Mouse (Mus musculus): Measurements from ENCODE around the gene Ralgapa2.
"Not testable (repeated sequence)": the region's sequence is repeated elsewhere in the genome, so short reads cannot be mapped to it uniquely, and the experiment has no call there.

The Ralgapa2 gene

DNA sequence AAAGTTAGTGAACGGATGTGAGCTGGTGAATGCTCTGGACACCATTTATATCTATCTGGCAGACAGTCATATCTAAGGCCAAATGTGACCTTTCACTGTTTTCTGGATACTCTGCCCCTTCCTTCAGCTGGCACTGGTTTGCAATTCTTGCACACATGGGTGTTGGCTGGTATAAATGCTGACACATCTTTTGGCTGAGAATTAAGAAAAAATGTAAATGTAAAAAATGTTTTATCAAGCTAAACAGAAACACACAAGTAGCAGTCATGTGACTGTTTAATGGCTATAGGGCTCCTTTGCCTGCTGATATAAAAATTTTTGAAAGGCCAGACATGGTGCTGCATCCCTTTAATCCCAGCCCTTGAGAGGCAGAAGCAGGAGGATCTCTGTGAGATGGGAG is 13.0 kb downstream of the Ralgapa2 start:
- no peak for DNase-seq (ENCODE audit: low spot score in 2 of 2)

DNA sequence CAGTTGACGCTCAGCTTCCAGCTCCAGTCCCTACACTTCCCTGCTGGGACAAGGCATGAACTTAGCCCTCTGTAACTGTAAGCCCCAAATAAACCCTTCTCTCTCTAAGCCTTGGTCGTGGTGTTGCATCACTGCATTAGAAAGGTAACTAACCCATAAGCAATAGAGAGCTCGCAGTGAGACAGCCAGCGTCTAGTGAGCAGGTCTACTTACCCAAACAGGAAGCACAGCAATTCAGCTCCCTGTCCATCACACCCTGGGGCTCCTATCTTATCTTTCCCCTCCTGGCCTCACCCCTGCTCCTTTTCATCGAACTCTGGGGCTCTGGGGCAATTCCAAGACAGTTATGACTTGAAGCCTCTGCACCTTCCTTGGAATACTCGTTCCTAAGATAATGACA is 13.8 kb downstream of the Ralgapa2 start:
- DNase-seq (ENCODE audit: low spot score in 2 of 2): no peak

DNA sequence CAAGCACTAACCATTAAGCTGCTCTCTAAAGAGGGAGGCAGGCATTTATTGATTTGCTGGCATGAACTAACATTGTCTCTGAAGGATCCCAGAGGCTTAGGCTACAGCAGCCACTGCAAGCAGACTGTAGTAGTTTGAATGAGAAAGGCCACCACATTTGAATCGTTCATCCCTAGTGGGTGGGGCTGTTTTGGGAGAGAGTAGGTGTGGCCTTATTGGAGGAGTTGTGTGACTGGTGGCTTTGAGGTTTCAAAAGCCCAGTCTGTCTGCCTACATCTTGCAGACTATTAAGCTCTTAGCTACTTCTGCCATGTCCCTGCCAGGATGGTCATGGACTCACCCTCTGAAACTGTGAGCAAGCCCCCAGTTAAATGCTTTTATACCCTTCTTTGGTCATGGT is 15.1 kb downstream of the Ralgapa2 start:
- no peak for DNase-seq (ENCODE audit: low spot score in 2 of 2)

DNA sequence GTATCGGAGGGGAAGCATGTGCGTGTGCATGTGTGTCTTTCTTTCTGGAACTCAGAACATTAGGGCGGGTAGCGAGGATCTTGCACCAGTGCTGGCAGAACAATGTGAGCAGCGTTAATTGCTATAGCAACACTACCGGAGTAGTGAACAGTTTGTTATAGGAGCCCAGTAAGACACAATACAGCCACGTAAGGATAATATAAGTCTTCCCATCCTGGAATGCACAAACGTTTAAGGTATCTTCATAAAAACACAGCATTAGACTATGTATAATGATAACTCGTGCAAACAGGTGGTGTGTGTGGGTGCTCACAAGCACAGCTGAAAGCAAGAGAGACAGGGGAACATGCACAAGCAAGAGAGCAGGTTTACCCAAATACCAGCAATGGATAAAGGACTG is 16.4 kb downstream of the Ralgapa2 start:
- DNase-seq (ENCODE audit: low spot score in 2 of 2): no peak

DNA sequence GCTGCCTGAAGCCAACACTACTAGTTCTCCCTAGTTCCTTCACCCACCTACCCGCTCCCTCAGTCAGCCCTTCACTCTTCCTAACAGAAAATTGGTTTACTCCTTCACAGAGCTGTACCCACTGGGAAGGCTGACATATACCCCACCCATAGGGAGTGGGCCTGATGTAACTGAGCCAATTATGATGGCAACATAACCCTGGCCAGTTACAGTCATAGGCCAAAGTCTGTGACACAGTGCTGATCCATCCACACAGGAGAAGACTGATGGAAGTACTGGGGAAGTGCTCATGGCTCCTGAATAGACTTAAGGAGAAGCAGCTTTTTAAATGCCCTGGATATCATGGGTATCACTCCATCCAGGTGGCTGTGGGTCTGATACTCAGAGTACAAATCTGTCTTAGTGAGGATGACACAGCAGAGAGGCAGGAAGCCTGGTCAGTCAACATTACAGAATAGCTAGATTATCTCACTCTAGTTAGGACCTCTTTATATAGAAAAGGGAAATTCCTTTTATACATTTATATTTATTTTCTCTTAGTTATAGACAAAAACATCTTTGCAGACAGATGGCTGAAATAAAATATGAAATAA is 18.7 kb downstream of the Ralgapa2 start:
- no peak for DNase-seq (ENCODE audit: low spot score in 2 of 2)

DNA sequence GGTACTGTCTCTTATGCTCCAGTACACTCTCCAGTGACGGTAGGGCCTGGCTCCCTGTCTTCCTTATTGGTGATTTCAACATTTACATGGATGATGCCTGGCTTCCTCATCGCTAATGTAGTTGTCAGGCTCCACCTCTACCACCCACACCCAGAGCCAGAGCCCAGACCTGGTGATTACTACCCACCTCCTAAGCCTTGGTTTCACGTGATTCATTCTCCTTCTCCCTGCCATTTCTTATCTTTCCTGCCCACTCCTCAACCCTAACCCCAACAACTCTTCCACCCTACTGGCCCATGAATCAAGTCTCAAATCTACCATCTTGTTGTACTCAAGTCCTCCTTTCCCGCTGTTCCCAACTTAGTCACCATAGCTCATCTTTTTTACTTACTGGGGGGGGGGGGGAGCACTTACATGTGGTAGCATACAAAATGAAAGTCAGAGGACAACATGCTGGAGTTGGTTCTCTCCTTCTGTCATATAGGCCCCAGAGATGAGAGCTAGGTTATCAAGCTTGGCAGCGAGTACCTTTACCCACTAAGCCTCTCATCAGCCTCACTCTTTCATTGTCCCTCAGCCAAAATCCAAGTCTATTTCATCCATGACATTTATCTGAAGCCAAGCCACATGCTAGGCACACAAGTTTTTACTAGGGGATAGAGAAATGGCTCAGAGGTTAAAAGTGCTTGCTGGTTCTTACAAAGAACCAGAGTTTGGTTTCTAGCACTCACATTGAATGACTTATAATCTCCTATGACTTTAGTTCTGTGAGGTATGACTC is 20.1 kb downstream of the Ralgapa2 start:
- no peak for DNase-seq (ENCODE audit: low spot score in 2 of 2)

DNA sequence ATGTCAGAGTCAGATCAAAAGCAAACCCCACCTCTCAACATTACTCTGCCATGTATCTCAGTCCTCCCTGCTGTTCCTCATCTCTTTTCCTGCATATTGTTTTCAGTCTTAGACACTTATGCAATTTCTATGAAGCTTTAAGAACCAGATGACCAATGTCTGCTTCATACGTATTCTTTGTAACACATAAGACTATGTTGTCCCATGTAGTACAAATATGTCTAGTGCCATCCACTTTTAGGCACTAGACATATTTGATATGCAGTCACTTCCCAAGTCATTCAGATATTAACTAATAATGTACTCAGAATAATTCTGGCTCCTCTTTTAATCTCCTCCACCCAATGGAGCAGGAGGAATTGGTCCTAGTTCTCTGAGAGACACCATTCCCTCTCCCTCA is 21.2 kb downstream of the Ralgapa2 start:
- no peak for DNase-seq (ENCODE audit: low spot score in 2 of 2)

DNA sequence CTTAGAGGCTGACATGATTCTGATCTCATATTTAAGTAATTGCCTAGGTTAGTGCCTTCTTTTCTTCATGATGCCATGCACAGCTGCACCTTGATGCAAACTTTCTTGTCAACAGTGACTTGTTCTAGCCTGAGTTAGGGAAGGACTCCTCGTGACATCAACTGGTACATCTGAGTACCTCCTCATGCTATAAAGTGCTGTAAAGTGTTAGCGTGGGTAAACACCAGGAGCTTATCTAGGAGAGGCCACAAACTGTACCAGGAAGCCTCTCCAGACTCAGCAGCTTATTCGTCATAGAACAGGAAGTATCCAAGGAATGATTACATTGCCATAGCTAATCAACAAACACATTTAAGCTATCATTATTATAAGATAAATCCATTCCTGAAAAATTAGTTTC is 23.9 kb downstream of the Ralgapa2 start:
- DNase-seq (ENCODE audit: low spot score in 2 of 2): no peak

DNA sequence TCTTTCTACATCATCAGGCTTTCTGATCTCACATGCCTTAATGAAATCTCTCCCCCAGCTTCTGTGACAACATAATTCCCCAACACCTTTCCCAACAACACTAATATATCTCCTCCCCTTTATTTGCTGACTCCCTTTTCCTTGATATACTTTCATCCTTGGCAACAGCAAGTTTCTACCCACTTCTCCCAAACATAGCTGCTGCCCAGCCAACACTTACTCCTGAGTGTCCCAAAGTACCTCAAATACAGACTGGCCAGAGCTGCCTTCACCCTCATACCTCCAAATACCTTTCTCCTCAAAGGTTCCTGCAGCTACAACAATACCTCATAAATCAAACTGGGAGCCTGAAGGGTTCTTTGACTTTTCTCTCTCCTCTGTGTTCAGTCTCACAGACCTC is 29.3 kb downstream of the Ralgapa2 start:
- no peak for DNase-seq (ENCODE audit: low spot score in 2 of 2)

DNA sequence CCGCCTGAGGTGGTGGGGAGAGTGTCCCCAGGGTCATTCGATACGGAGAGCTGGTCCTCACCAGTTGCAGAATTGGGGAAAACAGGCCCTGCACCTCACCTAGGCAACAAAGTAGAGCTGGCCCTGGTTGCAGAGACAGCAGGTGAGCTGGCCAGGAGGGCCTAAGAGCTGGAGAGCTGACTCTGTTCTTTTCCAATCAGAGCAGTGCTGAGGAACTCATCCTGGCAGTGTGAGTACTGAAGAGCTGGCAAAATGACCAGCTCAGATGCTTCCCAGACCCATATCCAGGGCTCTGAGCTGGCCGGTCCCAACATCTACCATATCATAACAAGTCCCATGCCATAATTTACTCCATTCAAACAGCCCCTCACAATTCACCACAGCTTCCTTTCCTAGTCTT is 34.7 kb downstream of the Ralgapa2 start:
- DNase-seq (ENCODE audit: low spot score in 2 of 2): no peak

DNA sequence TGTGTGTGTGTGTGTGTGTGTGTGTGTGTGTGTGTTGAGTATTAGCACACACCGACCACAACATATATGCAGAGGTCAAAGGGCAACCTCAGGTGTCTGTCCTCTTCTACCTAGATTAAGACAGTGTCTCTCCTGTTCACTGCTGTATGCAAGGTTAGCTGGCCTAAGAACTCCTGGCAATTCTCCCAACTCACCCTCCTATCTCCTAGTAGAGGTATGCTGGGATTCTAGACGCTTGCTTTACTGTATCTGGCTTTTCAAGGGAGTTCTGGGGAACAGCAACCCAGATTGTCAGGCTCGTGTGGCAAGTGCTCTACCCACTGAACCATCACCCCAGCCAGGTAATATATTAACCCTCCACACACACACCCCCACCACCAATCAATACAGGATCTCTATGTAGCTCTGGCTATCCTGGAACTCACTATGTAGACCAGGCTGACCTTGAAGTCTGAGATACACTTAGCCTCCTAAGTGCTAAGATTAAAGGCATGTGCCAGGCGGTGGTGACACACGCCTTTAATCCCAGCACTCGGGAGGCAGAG is 35.6 kb downstream of the Ralgapa2 start:
- no peak for DNase-seq (ENCODE audit: low spot score in 2 of 2)

DNA sequence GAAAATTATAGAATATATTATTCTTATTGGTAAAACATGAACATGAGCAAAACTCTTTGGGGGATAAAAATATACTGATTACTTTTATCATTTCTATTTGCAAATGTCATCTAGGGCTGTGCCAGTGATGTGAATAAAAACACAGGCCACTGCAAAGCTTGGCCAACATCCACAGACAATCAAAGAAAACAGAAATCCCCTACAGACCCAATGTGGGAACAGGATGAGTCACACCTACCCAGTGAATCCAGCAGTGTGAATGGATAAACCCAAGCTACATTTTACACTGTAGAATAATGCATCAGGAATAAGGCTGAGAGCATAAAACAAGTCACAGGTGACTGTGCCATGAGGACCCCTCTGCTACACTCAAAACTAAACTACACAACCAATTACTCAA is 36.1 kb downstream of the Ralgapa2 start:
- DNase-seq (ENCODE audit: low spot score in 2 of 2): no peak

DNA sequence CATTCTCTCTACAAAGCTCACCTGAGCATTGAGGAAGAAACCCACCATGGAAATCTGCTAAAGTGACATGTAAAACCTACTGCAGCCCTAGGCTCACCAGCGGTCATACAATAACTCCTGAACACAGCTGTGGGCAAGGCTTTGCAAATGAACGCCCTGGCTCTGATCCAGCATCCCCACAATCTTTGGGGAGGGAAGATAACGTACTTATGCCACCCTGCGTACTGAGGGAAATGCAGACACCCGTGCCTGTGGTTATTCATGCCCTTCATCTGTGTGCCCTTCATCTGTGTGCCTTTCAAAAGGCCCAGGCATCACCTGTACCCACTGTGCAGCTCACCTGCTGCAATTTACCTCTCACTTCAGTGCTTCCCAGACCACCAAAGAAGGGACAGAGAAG is 41.2 kb downstream of the Ralgapa2 start:
- DNase-seq (ENCODE audit: low spot score in 2 of 2): no peak

DNA sequence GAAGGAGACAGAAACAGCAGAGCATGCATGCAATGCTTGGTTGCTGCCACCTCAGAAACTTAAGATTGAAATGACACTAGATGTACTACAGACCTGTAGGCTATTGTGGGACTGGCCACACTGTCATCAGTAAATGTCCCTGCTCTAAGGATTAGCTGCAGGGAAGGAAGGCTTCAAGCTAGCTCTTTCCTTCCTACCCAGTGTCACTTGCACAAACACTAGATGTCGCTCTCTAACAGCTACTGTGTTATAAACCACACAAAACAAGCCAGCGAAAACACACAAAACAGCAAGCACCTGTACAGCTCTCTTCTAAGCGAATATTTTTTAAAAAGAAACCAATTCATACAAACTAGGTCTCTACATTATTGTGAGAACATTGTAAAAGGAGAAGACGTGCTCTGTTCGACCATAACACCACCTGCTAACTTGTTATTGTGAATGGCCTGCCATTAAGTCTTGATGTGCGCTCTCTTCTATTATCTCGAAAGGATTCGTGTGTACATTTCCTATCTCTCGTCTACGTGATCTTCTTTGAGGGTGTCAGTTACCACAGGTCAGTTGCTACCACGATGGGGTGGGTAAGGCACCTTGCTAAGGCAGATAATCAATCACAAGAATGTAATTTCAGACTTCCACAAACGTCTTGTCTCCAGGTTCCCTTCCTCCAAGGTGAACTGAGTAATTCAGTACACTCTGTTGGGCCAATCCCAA is 42.3 kb downstream of the Ralgapa2 start:
- peak; percentile 43 to 46 for DNase-seq (ENCODE audit: low spot score in 2 of 2)

DNA sequence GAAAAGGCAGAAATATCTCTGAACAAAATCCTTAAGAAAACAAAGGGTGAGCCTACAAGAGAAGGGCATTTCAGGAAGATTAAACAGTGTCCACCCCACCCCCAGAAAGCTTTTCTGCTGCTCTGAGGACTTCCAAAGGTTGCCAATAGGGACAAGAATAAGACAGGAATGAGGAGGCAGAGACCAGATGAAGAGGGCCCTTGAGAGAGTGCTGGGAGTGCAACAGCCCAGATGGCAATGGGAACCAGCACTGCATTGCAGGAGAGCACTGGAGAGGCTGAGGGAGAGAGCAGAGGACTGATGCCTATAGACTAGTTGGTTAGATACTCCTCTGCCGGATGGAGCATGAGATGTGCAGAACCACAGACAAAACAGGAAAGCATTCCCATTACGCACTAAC is 43.2 kb downstream of the Ralgapa2 start:
- DNase-seq (ENCODE audit: low spot score in 2 of 2): no peak

DNA sequence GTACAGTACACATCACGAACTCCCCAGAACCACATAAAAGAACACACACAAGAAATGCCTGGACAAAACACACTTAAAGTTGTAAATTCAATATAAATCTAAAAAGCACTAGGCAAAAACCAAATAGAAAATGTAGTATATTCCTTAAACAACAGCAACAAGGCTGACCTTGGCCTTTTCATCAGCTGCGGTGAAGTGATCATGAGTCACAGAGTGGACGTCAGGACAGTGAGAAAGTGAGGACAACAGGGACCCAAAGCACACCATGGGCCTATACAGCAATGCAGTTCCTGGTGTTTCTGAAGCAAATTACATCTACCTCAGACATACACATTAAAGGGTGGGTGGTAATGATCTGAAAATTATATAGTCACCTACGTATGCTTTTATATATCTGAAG is 44.1 kb downstream of the Ralgapa2 start:
- DNase-seq (ENCODE audit: low spot score in 2 of 2): no peak

DNA sequence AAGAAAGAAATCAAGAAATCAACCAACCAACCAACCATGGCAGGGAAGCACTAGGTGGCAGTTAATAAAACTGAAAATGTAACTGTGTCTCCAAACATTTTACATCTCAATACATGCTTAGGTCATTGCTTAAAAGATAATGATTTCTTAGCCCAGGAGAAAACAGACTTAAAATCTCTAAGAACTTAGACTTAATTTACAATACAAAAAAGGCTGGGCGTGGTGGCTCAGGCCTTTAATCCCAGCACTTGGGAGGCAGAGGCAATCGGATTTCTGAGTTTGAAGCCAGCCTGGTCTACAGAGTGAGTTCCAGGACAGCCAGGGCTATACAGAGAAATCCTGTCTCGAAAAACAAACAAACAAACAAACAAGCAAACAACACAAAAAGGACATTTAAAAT is 45.3 kb downstream of the Ralgapa2 start:
- DNase-seq (ENCODE audit: low spot score in 2 of 2): not testable (repeated sequence)

DNA sequence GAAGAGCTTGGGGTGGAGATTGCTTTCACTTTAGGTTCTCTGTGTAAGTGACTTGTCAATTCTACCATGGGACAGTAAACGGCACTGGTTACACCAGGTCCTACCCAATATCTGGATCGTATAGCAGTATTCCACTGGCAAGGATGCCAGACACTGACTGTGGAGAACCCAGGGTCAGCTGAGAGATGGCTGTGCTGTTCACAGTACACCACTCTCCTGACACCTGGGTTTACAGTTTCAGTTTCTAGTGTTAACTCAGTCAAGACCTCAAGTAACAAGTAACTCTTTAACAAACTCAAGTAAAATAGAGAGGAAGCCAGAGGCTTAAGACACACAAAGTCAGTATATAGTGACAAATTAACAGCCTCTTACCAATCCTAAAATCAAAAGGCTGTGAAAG is 54.6 kb downstream of the Ralgapa2 start:
- DNase-seq (ENCODE audit: low spot score in 2 of 2): no peak

DNA sequence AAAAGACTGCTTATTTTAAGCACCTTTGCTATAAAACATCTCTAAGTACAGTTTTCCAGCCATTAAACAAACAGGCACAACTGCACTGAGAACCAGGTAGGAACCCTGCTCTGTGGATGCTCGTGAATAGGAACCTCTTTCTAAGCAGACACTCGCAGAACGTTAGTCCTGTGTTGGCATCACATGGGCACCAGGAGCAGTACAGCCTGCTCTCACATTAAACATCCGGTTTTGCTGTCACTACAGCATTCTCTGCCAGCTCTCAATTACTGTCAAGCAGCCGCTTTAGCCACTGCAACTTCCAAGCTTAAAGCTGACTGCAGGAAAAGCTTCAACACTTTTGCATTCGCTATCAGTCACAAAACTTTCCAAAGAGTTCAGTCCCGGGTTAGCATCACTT is 55.5 kb downstream of the Ralgapa2 start:
- DNase-seq (ENCODE audit: low spot score in 2 of 2): no peak

DNA sequence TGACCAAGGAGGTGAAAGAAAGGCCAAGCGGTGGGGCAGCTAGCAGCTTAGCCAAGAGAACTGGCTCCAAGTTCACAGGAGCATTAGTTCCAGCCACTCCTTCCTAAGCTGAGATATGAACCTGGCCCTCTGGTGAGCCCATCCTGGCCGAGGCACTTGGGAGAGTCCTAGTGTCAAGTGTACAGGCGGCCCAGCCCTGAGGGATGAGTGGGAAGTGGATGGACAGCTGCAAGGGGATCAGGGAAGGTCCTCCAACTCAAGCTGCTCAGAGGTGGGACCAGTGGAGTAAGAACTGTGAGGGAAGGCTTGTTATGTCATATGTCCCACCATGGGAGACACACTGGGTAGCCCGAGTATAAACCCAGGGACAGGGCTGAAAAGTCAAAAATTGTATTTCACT is 56.1 kb downstream of the Ralgapa2 start:
- DNase-seq (ENCODE audit: low spot score in 2 of 2): no peak

DNA sequence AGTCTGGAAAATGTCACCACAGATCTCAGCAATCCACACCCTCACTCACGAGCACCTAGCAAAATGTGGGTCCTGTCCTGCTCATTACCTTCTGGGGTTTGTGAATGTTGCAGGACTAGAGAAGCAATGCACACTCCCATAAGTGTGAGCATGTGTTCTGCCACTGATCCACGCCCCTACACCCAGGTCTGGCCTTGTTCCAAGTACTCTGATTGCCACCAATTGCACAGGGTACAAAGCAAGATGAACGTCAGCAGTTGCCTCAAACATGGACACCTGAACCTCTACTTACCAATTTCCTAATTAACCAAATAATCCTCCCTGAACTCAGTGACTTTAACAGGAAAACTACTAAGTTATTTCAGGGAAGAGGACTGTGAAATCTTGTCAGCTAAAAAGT is 68.1 kb downstream of the Ralgapa2 start:
- DNase-seq (ENCODE audit: low spot score in 2 of 2): no peak

DNA sequence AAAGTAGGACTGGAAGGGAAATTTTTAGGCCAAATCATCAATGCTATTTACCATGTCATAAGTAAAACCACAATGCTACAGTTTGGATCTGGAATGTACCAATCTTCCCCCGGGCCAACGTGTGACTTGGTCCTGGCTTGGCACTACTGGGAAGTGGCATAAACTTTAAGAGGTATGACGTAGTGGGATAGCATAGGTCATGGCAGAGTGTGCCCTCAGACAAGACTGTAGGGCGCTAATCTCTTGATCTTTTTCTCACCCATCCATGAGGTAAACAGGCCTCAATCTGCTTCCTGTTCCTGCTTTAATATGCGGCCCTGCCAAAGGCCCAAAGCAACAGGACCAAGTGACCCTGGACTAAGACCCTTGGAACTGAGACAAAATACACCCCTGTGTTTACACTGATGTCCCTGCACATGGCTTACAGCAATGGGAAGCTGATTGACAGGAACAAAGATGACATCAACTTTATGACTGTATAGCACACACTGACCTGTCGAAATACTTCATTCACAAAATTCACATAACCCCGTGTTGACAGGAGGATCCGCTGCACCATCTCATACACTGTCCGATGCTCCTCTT is 68.8 kb downstream of the Ralgapa2 start:
- no peak for DNase-seq (ENCODE audit: low spot score in 2 of 2)

DNA sequence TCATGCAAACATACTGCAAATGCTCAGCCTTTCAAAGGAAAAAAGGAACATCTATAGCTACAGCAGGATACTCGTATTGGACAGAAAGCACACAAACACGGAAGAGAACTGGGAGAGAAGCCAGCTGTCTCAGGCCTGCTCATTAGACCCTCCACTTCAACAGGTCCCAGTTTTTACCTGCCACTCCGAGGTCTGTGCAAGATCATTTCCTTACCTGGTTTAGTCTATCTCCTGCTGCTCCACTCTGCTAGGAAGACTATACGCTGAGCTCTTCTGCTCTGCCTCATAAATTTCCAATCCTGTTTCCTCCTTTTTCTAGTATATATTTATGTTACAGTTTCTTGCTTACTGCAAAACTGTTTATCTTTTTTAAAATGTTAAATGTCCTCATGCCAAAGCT is 70.4 kb downstream of the Ralgapa2 start:
- no peak for DNase-seq (ENCODE audit: low spot score in 2 of 2)
